Mouse (Mus musculus) myocyte (in vitro differentiated cells): ENCODE results near the gene Gm19684.
"Not testable (repeated sequence)": the region's sequence is repeated elsewhere in the genome, so short reads cannot be mapped to it uniquely, and the experiment has no call there.

Source experiments
- CEBPB ChIP-seq: IDR thresholded peaks from 2 replicates; pipeline ENCODE4 v1.6.1; 2011; ENCODE audit warnings: mild to moderate bottlenecking, moderate library complexity; ENCODE audit not compliant: poor library complexity, insufficient read depth, severe bottlenecking
- MYOG ChIP-seq, 3 experiments: IDR thresholded peaks; one replicate each; pipeline ENCODE4 v1.6.1; 2011; ENCODE audit warnings: control low read depth in 2 of 3, low read depth in 2 of 3, mild to moderate bottlenecking in 2 of 3; ENCODE audit not compliant: insufficient read length in 2 of 3, control insufficient read depth in 1 of 3, insufficient read depth in 1 of 3
- POLR2A ChIP-seq: IDR thresholded peaks from one replicate; pipeline ENCODE4 v1.6.1; 2011; ENCODE audit warnings: low read depth, mild to moderate bottlenecking, control low read depth, moderate library complexity; ENCODE audit not compliant: insufficient read length
- POLR2AphosphoS2 ChIP-seq: IDR thresholded peaks from one replicate; pipeline ENCODE4 v1.6.1; 2011; ENCODE audit warnings: low read depth, control low read depth; ENCODE audit not compliant: insufficient read length
- REST ChIP-seq: IDR thresholded peaks from one replicate; pipeline ENCODE4 v1.6.1; 2011; ENCODE audit warnings: mild to moderate bottlenecking, control low read depth, moderate library complexity; ENCODE audit not compliant: insufficient read depth, insufficient read length
- USF1 ChIP-seq: IDR thresholded peaks from one replicate; pipeline ENCODE4 v1.6.1; 2011; ENCODE audit warnings: low read depth, mild to moderate bottlenecking, control low read depth, moderate library complexity

GRCm38 (mm10) chr17:36178938-36179337 lies 57.5 kb downstream of the Gm19684 start:
- not testable (repeated sequence) for TF ChIP-seq POLR2A; MYOG (IDR thresholded peaks at IDR 0.05; ENCODE audit: control insufficient read depth in 1 of 3, insufficient read depth in 1 of 3, insufficient read length in 2 of 3, low read depth in 2 of 3); POLR2AphosphoS2; CEBPB; USF1; REST
